Mouse (Mus musculus) C2C12 (cell line): ENCODE measurements around the gene Gm9964. TPM values are rescaled to one million over a fixed set of nuclear protein-coding genes. Genes with fewer than 3 reads are reported as not detected.
A peak's percentile ranks its signal among the peaks of the same experiment; 100 is the strongest.

Experiments
- H3K27me3 ChIP-seq: one replicate; pipeline ENCODE4 v1.6.1; 2011; ENCODE audit not compliant: control insufficient read depth, insufficient read depth, insufficient read length
- H3K36me3 ChIP-seq: one replicate; pipeline ENCODE4 v1.6.1; 2011; ENCODE audit not compliant: control insufficient read depth, insufficient read depth
- H3K4me3 ChIP-seq: one replicate; pipeline ENCODE4 v1.5.1; 2011; ENCODE audit warnings: mild to moderate bottlenecking, control low read depth; ENCODE audit not compliant: poor library complexity, insufficient read depth, severe bottlenecking
- H3K79me2 ChIP-seq: one replicate; pipeline ENCODE4 v1.6.1; 2011; ENCODE audit not compliant: control insufficient read depth, insufficient read depth
- H3K79me3 ChIP-seq: one replicate; pipeline ENCODE4 v1.6.1; 2011; ENCODE audit warnings: low read depth, control low read depth
- H3ac ChIP-seq: one replicate; pipeline ENCODE3; 2011; ENCODE audit warnings: low read depth; ENCODE audit not compliant: control insufficient read depth, insufficient read length
- CEBPB ChIP-seq: IDR thresholded peaks from one replicate; pipeline ENCODE4 v1.6.1; 2011; ENCODE audit warnings: low read depth, mild to moderate bottlenecking, control low read depth, moderate library complexity
- CTCF ChIP-seq: IDR thresholded peaks from one replicate; pipeline ENCODE4 v1.5.1; 2011; ENCODE audit not compliant: control insufficient read depth, insufficient read depth, insufficient read length
- FOSL1 ChIP-seq: IDR thresholded peaks from one replicate; pipeline ENCODE4 v1.8.0; 2011; ENCODE audit warnings: mild to moderate bottlenecking, low read length; ENCODE audit not compliant: poor library complexity, insufficient read depth, severe bottlenecking
- MAX ChIP-seq: IDR thresholded peaks from one replicate; pipeline ENCODE4 v1.6.1; 2011; ENCODE audit warnings: mild to moderate bottlenecking, control low read depth
- MYOD1 ChIP-seq: IDR thresholded peaks from one replicate; pipeline ENCODE4 v1.6.1; 2011; ENCODE audit warnings: low read depth; ENCODE audit not compliant: control insufficient read depth, insufficient read length
- MYOG ChIP-seq: IDR thresholded peaks from one replicate; pipeline ENCODE4 v1.6.1; 2011; ENCODE audit not compliant: control insufficient read depth, insufficient read length; ENCODE audit errors: extremely low read depth
- USF1 ChIP-seq: IDR thresholded peaks from one replicate; pipeline ENCODE4 v1.6.1; 2011; ENCODE audit warnings: low read depth, mild to moderate bottlenecking, control low read depth, moderate library complexity
- long read RNA-seq, 2 experiments: library from polyadenylated mRNA; unstranded; transcript quantifications; one replicate each; pipeline ENCODE4 v2.0.0; 2019 to 2020
- polyA plus RNA-seq: library from polyadenylated mRNA; unstranded; fragments of >200 nt; fragmentation: generic; extraction: Trizol; gene quantifications from one replicate; pipeline ENCODE4 v1.2.1, GENCODE M21; 2012; ENCODE audit warnings: missing spikeins

Gene Gm9964
- not detected for polyA plus RNA-seq
- long read RNA-seq, experiment 1, result 0 reads
- long read RNA-seq, experiment 2, result 0 reads

GRCm38 (mm10) chr11:79296856-79297491 is at the start of gene Gm9964:
Gene Gm9964, minus strand, starts transcription at chr11:79296906.
- H3K79me2 ChIP-seq, result no peaks in the 10 kb centered on the region
- no peaks in the 10 kb centered on the region for H3K27me3 ChIP-seq
- no peaks in the 10 kb centered on the region for H3K79me3 ChIP-seq
- no peak within 1 kb of the TSS for H3K4me3 ChIP-seq
- no peak within 1 kb of the TSS for H3ac ChIP-seq
- no peak for TF ChIP-seq MYOG
- no peak for TF ChIP-seq CEBPB
- TF ChIP-seq USF1, result no peak
- TF ChIP-seq MAX, result no peak
- TF ChIP-seq MYOD1, result no peak
- TF ChIP-seq CTCF, result no peak
- H3K36me3 ChIP-seq, result no peaks in the 10 kb centered on the region

- H3K79me3 ChIP-seq, result peaks cover 47% of the 10 kb centered on the region
Measured at GRCm38 (mm10) chr11:79339808-79340781, 43.4 kb upstream of the Gm9964 start.

GRCm38 (mm10) chr11:79339234-79339807 is 42.6 kb upstream of the Gm9964 start, which contains the start of gene Nf1:
Gene Nf1, plus strand, starts transcription at chr11:79339693.
- Histone ChIP-seq H3K79me2 (peaks cover 48% of the 10 kb centered on the region), H3K27me3 (no peaks in the 10 kb centered on the region), H3K79me3 (peaks cover 41% of the 10 kb centered on the region), H3K36me3 (peaks cover 30% of the 10 kb centered on the region), H3ac (peak within 1 kb of the TSS; percentile 96), H3K4me3 (peak within 1 kb of the TSS; percentile 79)
- no peak for TF ChIP-seq MYOG
- TF ChIP-seq FOSL1, result no peak
- peak; percentile 6 for TF ChIP-seq MAX

More at GRCm38 (mm10) chr11:79339808-79340781, 43.4 kb upstream of the Gm9964 start:
- H3ac ChIP-seq, result peak overlapping the region; percentile 96
- peaks cover 55% of the 10 kb centered on the region for H3K79me2 ChIP-seq
- no peaks in the 10 kb centered on the region for H3K27me3 ChIP-seq
- TF ChIP-seq FOSL1, result no peak
- no peak for TF ChIP-seq MAX
- TF ChIP-seq USF1, result no peak
- TF ChIP-seq CEBPB, result no peak
- no peak for TF ChIP-seq MYOG
- TF ChIP-seq MYOD1, result no peak
- no peak for TF ChIP-seq CTCF
- H3K4me3 ChIP-seq, result peak overlapping the region; percentile 79
- peaks cover 36% of the 10 kb centered on the region for H3K36me3 ChIP-seq

GRCm38 (mm10) chr11:79338621-79339020 is 41.9 kb upstream of the Gm9964 start:
- peak overlapping the region; percentile 79 for H3K4me3 ChIP-seq
- H3K79me3 ChIP-seq, result peaks cover 35% of the 10 kb centered on the region
- peaks cover 41% of the 10 kb centered on the region for H3K79me2 ChIP-seq
- peaks cover 24% of the 10 kb centered on the region for H3K36me3 ChIP-seq
- H3ac ChIP-seq, result no peak overlapping the region
- TF ChIP-seq FOSL1 (no peak), CTCF (no peak), MAX (no peak), CEBPB (no peak), USF1 (no peak), MYOD1 (no peak), MYOG (no peak)
- no peaks in the 10 kb centered on the region for H3K27me3 ChIP-seq

GRCm38 (mm10) chr11:79336722-79337267 is 40.1 kb upstream of the Gm9964 start:
- Histone ChIP-seq H3K27me3 (no peaks in the 10 kb centered on the region), H3K36me3 (peaks cover 6% of the 10 kb centered on the region), H3K79me2 (peaks cover 22% of the 10 kb centered on the region), H3ac (no peak overlapping the region), H3K79me3 (peaks cover 20% of the 10 kb centered on the region), H3K4me3 (no peak overlapping the region)
- TF ChIP-seq MAX (no peak), MYOD1 (no peak), FOSL1 (no peak), MYOG (no peak), USF1 (no peak), CTCF (no peak), CEBPB (no peak)
